Mouse (Mus musculus) myocyte (in vitro differentiated cells): ENCODE results near the gene Map7d1.

ENCODE experiments used
- MAX ChIP-seq: IDR thresholded peaks from one replicate; pipeline ENCODE4 v1.6.1; 2011; ENCODE audit warnings: low read depth, mild to moderate bottlenecking, control low read depth
- POLR2A ChIP-seq: IDR thresholded peaks from one replicate; pipeline ENCODE4 v1.6.1; 2011; ENCODE audit warnings: low read depth, mild to moderate bottlenecking, control low read depth, moderate library complexity; ENCODE audit not compliant: insufficient read length
- SRF ChIP-seq: IDR thresholded peaks from one replicate; pipeline ENCODE4 v1.6.1; 2011; ENCODE audit warnings: low read depth; ENCODE audit not compliant: control insufficient read depth, insufficient read length
- TCF3 ChIP-seq: IDR thresholded peaks from one replicate; pipeline ENCODE4 v1.6.1; 2011; ENCODE audit warnings: low read depth, control low read depth; ENCODE audit not compliant: insufficient read length
- USF1 ChIP-seq: IDR thresholded peaks from one replicate; pipeline ENCODE4 v1.6.1; 2011; ENCODE audit warnings: low read depth, mild to moderate bottlenecking, control low read depth, moderate library complexity

GRCm38 (mm10) chr4:126277906-126278564 lies 21.9 kb upstream of the Map7d1 start:
- TF ChIP-seq TCF3 (no peak), POLR2A (no peak), MAX (no peak), USF1 (no peak), SRF (no peak)
